Mouse (Mus musculus): ENCODE results near the gene Romo1. TPM values are rescaled to one million over a fixed set of nuclear protein-coding genes. Genes with fewer than 3 reads are reported as not detected.
A peak's percentile ranks its signal among the peaks of the same experiment; 100 is the strongest.
"Not testable (repeated sequence)": the region's sequence is repeated elsewhere in the genome, so short reads cannot be mapped to it uniquely, and the experiment has no call there.

The Romo1 gene
- total RNA-seq, 2 experiments from 2014 or later: 156 to 162 TPM

DNA sequence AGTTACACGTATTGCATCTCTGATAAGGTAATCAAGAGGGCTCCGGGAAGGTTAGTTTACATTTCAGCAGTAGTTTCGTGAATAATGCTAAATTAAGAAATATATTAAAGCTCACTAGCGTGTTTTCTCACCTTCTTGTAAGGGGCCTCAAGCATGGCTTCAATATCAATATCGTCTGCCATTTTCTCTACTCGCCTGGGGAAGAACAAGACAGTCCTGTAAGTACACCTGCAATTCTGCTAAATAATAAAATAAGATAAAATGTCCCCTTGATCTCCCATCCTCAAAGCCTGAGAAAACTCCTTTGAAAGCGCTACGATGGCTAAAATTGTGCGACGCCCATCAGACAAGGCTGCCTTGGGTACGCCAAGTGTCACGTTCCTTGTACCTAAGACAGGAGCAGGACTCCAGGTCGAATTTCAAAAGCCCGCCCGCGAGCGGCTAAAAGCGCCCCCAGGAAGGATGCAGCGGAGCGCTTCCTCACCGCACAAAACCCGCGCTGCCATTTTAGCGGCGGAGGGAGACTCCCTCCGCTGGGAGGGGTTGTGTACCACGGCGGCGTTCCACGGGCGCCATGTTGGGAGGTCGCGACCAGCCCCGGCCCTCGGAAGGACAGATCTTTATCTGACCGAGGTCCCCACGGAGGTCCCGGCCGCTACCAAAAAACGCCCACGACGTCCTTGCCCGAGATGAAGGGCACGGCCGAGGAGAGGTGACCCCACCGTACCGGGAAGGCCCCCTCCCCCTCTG, 35.4 kb downstream of the Romo1 start:
- DNase-seq (ENCODE audit: low spot score in 2 of 2): peak; percentile 68 to 70

DNA sequence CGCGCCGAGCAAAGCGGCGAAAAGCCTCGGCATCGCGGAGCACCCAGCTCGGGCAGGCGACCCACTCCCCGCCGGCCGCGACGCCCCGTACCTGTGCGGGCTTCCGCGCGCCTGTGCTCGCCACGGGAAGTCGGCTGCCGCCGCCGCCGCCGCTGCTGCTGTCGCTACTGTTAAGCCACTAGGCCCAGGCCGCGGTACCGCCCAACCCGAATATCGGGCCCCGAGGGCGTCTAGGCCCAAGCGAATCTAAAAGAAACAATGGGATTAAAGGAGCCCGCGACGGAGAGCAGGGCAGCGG, 35.9 kb downstream of the Romo1 start:
- no peak for DNase-seq (ENCODE audit: low spot score in 2 of 2)

DNA sequence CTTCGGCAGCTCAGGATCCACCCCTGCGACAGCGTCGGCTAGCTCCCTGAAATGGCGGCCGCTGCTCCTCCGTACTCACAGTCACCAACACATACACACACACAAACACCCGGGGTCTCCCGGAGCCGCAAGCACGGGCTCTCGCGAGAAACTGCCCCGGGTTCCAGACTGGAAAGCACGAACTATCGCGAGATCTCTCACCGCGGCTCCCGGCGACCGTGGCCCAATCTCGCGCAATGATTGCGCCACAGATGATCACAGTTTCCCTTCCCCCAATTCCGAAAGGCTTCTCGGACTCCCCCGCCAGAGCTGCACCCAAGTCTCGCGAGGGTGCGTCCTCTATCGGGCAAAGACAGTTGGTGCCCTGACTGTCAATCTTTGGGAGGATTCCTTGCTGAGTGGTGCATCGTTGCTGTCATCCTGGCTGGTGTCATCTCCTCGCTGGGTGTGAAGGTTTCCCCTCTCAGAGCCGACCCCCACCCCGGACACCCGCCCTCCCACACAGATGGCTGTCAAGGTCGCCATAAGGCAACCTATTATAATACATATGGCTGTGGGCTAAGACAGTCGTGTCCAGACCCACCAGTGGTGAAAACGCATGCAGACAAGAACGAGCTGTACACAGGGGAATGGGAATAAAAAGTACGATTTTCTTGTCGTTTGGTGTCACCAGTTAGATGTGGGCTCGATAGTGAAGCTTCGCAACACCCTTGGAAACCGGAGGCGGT, 36.4 kb downstream of the Romo1 start, which contains the start of gene Rbm39:
TSS of gene Rbm39 (minus strand) at position 145 of the 728 bp plus-strand sequence.
- peak; percentile 100 for DNase-seq (ENCODE audit: low spot score in 2 of 2)

DNA sequence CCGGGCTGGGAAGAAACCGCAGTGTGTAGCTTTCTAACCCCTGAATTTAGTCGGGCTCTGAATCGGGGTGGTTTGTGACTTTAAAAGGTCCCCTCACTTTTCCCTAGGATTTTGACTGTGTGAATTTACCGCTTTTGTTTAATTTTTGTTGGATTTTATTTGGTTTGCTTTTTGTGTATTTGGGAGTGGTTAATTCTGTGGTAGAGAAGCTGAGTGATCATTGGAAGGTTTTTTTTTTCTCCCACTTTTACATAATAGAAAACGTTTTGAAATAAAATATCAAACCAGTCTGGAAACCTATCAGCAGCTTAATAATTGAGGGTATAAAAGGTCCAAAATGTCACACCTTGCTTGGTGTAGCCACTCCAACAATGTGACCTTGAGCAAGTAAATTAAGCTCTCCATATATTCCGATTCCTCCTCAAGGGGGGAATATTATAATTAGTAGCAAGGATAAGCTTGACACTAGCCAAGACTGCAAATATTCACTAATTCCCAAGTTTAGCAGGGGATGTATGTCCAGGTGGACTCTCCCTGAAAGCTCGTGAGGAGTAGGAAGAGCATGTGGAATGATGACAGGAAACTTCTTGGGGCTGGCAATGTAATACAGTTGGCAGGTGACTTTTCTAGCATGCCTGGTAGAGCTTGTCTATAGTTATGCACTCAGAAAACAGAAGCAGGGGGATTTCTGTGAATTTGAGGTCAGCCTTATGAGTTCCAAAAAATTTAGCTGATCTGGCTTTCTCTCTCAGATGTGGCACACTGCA, 37.2 kb downstream of the Romo1 start:
- no peak for DNase-seq (ENCODE audit: low spot score in 2 of 2)

DNA sequence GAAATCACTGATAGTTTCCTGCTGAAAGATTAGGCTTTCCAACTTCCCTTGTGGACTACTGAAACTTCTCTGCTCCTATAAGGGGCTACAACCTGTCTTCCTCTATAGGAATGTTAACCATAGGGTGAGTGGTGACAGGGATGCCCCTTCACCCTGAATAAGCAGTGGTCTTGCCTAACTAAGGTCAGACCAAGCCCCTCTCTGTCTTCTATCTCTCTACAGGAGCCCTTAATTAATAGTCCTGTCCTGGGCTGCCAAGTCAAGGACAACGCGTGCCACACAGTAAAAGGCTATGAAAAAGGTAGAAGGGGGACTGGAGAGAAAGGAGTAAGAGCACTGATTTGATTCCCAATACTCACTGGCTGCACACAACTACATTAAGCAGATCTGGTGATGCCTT, 37.8 kb downstream of the Romo1 start:
- DNase-seq (ENCODE audit: low spot score in 2 of 2): no peak

DNA sequence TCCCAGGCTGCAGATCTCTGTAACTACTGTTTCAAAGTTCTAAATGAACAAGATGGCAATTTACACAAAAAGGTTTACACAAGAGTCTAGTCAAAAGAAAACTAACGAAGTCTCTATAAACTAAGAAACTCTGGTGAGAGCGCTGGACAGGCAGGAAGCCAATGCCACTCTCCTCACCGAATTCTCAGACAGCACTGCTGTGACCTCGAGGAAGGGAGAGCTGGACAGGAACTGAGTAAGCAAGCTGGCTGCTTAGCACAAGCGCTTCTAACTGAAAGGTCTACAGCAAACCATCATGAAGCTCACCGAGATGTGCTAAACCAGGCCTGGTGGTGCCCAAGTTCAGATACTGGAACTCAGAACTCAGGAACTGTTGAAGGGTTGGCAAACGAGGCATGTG, 45.4 kb downstream of the Romo1 start:
- not testable (repeated sequence) for DNase-seq (ENCODE audit: low spot score in 2 of 2)

DNA sequence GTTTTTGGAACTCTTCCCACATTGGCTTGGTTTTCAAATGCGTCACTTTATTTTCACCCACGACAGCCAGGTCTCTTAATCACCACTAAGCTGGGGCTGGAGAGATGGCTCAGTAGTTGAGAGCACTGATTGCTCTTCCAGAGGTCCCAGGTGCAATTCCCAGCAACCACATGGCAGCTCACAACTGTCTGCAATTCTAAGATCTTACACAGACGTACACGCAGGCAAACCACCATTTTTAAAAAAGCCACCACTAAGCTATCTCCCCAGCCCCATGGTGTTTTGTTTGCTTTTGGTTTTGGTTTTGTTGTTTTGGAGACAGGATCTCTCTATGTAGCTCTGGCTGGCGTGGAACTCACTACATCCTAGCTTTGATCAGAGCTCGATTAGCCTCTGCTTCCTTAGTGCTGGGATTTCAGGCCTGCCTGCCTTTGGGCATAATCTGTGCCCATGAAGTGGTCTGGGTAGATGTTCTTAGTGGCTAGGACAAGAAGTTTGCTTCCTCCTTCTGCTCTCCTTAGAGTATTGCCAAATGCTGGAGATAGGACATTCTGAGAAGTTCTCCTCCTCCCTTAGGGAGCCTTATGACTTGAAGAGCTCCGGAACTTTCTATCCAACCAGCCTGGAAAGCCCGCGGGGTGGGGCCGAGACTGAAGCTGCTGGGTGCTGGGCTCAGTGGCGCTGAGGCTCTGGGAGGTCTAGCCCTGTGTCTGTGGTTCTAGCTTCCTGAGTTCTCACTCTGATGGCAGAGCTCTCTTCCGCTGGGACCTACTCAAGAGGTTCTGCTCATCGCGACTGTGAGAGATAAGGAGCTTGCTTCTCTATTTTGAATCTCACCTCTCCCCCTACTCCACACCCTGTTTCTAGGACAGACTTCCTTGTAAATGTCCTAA, 46.4 kb downstream of the Romo1 start:
- DNase-seq (ENCODE audit: low spot score in 2 of 2): no peak

DNA sequence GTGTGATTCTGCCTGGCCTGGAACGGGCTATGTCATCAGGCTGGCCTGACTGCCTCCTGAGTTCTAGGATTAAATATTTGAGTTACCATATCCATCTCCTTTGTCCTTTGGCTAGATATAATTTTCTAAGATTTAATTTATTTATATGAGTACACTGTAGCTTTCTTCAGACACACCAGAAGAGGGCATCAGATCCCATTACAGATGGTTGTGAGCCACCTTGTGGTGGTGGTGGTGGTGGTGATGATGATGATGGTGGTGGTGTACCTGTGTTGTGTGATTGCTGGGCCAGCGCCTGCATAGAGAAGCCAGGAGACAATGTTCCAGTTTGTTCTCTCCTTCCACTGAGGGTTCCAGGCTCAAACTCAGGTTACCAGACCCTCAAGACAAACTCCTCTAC, 47.7 kb downstream of the Romo1 start:
- no peak for DNase-seq (ENCODE audit: low spot score in 2 of 2)

DNA sequence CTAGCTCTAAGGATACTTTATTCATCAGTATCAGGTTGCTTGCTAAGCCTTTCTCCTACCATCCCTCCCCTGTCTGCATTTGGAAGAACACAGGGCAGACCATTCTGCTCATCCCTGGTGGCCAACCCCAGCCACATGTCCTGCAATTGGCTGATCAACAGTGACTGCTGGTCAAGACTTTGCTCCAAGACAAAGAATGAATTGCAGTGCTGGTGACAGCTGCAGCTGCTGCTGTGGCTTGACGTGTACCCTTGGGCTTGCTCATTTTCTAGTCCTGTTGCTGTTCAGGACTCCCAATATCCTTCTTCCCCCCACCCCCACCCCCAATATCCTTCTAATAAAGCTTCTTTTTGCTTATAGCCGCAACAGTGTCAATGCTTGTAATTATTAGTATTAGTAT, 48.2 kb downstream of the Romo1 start:
- DNase-seq (ENCODE audit: low spot score in 2 of 2): no peak

DNA sequence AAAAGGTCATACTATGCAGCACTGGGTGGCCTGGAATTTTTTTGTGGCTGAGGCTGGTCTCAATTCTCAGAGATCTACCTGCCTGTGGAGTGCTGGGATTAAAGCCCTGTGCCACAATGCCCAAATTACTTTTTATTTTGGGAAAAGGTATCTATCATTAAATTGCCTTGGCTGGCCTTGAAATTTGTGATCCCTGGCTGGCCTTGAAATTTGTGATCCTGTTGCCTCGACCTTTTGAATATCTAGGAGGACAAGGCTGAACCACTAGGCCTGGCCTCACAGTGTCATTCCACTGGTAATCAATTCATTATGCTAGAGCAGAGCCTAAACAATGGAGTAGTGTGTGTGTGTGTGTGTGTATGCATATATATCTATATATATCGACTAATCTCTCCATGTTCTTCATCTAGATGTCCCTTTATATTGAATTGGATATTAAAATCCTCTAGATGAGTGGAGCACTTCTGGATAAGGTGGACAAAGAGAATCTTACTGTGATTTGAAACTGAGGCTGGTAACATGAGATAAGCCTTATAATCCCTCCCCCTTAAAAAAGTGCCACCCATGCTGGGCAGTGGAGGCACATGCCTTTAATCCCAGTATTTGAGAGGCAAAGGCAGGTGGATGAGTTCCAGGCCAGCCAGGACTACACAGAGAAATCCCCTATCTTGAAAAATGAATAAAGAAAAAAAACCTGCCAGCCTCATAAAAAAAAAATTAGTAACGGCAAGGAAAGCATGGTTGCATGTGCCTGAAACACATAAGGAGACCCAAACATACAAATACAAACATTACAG, 49.4 kb downstream of the Romo1 start:
- DNase-seq (ENCODE audit: low spot score in 2 of 2): no peak

DNA sequence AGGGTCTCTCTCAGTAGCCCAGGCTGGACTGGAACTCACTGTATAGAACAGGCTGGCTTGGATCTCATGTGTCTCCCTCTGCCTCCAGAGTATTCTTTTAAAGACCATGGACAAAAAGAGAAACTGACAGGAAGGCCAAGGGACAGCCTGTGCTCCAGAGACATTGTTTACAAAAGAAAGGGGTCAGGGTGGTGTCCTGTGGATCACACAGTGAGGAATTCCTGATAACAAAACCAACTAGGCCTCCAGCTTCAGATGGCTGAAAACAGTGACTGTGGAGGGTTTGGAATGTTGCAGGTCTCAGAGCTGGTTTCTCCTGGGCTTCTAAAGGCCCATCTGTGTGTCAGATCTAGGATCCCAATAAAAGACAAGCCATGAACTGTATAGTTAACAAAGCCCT, 50.7 kb downstream of the Romo1 start:
- no peak for DNase-seq (ENCODE audit: low spot score in 2 of 2)

Other genes with a start within 250 kb of the Romo1 start
- 10 to 100 TPM; 84.7 to 91.8 TPM for gene Uqcc1, start 213.7 kb upstream of the Romo1 start, total RNA-seq (2021)
- gene Gm15557, start 203.3 kb upstream of the Romo1 start, total RNA-seq (2021): not detected
- gene Gdf5, start 198.7 kb upstream of the Romo1 start, total RNA-seq (2021): under 1 TPM; 0.19 to 0.21 TPM
- gene Cep250, start 187.6 kb upstream of the Romo1 start, total RNA-seq (2021): 10 to 100 TPM; 18.2 to 19.5 TPM
- 1 to 10 TPM in 1 of 2 experiments, under 1 TPM in 1; 0.74 to 1.4 TPM for gene 6430550D23Rik, start 136.1 kb upstream of the Romo1 start, total RNA-seq (2021)
- gene Ergic3, start 136.0 kb upstream of the Romo1 start, total RNA-seq (2021): 100 to 1,000 TPM; 216 to 235 TPM
- gene Fer1l4, start 91.1 kb upstream of the Romo1 start, total RNA-seq (2021): not detected
- gene Spag4, start 78.9 kb upstream of the Romo1 start, total RNA-seq (2021): 1 to 10 TPM; 4.2 to 4.4 TPM
- 10 to 100 TPM; 23.4 to 25.3 TPM for gene Cpne1, start 32.1 kb upstream of the Romo1 start, total RNA-seq (2021)
- gene Rbm12, start 32.1 kb upstream of the Romo1 start, total RNA-seq (2021): 10 to 100 TPM; 22.9 to 24.9 TPM
- 10 to 100 TPM; 18.9 to 23.9 TPM for gene Gm28036, start 16.9 kb upstream of the Romo1 start, total RNA-seq (2021)
- 10 to 100 TPM; 36.0 to 39.4 TPM for gene Nfs1, start 147 bp downstream of the Romo1 start, total RNA-seq (2021)
- 100 to 1,000 TPM; 286 to 287 TPM for gene Rbm39, start 36.2 kb downstream of the Romo1 start, total RNA-seq (2021)
- 10 to 100 TPM; 87.7 to 97.8 TPM for gene Phf20, start 52.4 kb downstream of the Romo1 start, total RNA-seq (2021)
- 1 to 10 TPM; 5.4 to 5.6 TPM for gene Cnbd2, start 168.3 kb downstream of the Romo1 start, total RNA-seq (2021)
- gene Scand1, start 168.7 kb downstream of the Romo1 start, total RNA-seq (2021): 10 to 100 TPM; 79.6 to 86.0 TPM

All from left cerebral cortex, adult 18-20 months (tissue).